Mouse (Mus musculus) limb, embryonic 15.5 days (tissue): ENCODE results near the gene Hlcs. TPM values are rescaled to one million over a fixed set of nuclear protein-coding genes. Genes with fewer than 3 reads are reported as not detected.

Source experiments
- ATAC-seq: fragments of 200-750 bp; cut with Nextera tagmentation; 2 replicates; pipeline ENCODE4 v1.8.0; 2017; ENCODE audit warnings: low read depth, moderate TSS enrichment; ENCODE audit not compliant: insufficient number of reproducible peaks, low FRiP score, low TSS enrichment
- H3K27ac ChIP-seq: fragments of 300-500 bp; sonication (generic); 2 replicates; pipeline ENCODE4 v1.5.1; 2015; ENCODE audit warnings: moderate library complexity, mild to moderate bottlenecking, inconsistent platforms
- H3K27me3 ChIP-seq: fragments of 300-500 bp; sonication (generic); 2 replicates; pipeline ENCODE4 v1.6.1; 2015; ENCODE audit warnings: inconsistent platforms
- H3K36me3 ChIP-seq: fragments of 300-500 bp; sonication (generic); 2 replicates; pipeline ENCODE4 v1.6.1; 2015; ENCODE audit warnings: inconsistent platforms
- H3K4me1 ChIP-seq: fragments of 300-500 bp; sonication (generic); 2 replicates; pipeline ENCODE4 v1.6.1; 2015; ENCODE audit warnings: inconsistent platforms
- H3K4me2 ChIP-seq: fragments of 300-500 bp; sonication (generic); 2 replicates; pipeline ENCODE4 v1.6.1; 2015; ENCODE audit warnings: mild to moderate bottlenecking, inconsistent platforms
- H3K4me3 ChIP-seq: fragments of 300-500 bp; sonication (generic); 2 replicates; pipeline ENCODE4 v1.5.1; 2015; ENCODE audit warnings: mild to moderate bottlenecking, inconsistent platforms
- H3K9ac ChIP-seq: fragments of 300-500 bp; sonication (generic); 2 replicates; pipeline ENCODE4 v1.6.1; 2015; ENCODE audit warnings: inconsistent platforms
- H3K9me3 ChIP-seq: fragments of 300-500 bp; sonication (generic); 2 replicates; pipeline ENCODE4 v1.6.1; 2016; ENCODE audit warnings: inconsistent platforms
- WGBS: fragments of 180-500 bp; shearing (Covaris S2); methylation state at CpG from one replicate; pipeline ENCODE4 v1.1.7; 2015; 5-methylcytosine and 5-hydroxymethylcytosine counted together
- polyA plus RNA-seq: library from polyadenylated mRNA; unstranded; fragments of >200 nt; fragmentation: Nextera tagmentation; extraction: Ambion mirVana; gene quantifications from 2 replicates; pipeline ENCODE4 v1.2.1, GENCODE M21; 2015

The Hlcs gene
- polyA plus RNA-seq, 1 experiment from 2014 or later = 7.8 TPM

DNA sequence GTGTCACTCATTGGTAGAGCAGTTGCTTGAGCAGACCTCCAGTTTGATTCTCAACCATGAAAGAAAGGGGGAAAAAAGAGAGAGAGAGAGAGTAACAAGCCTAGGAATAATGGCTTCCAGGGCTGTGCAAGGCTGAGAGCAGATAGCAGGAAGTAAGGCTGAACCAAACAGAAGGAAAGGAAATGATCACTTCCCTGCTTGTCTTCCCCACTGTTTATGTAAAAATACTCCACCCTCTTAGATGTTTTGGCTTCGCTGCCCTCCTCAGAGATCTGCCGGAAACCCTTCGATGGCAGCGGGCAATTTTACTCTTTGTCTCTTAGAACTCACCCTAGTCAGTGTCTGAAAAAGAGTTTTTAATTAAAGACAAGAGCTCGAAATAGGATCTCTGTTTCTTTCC, 10.3 kb upstream of the Hlcs start:
- no peak overlapping the region for H3K27ac ChIP-seq
- peaks cover 25% of the 10 kb centered on the region for H3K27me3 ChIP-seq
- H3K36me3 ChIP-seq = no peaks in the 10 kb centered on the region
- 66% methylated on average over 5 of the region's 5 CpGs for WGBS
- H3K4me2 ChIP-seq = no peak overlapping the region
- H3K4me1 ChIP-seq = peaks cover 10% of the 10 kb centered on the region
- no peaks in the 10 kb centered on the region for H3K9me3 ChIP-seq
- H3K4me3 ChIP-seq = no peak overlapping the region
- no peak overlapping the region for H3K9ac ChIP-seq
- ATAC-seq = no peak

DNA sequence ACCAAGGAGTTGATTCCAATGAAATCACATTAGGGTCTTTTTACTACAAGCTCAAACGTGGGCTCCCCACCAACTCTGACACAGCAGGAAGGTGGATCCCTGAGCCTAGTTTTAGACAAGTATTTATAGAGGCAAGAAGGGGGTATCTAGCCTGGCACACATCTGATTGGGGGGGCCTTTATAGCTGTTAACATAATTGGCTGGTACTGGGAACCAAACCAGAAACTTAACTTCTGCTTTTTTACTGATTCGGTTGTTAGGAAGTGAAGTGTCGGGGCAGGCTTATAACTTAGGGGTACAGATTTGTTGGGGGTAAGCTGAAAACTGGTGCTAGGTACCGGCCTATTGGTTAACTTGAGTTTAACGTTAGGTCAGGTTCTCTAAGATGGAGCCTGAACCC, 6.9 kb upstream of the Hlcs start:
- no peak for ATAC-seq
- H3K4me3 ChIP-seq = no peak overlapping the region
- no peaks in the 10 kb centered on the region for H3K9me3 ChIP-seq
- H3K4me2 ChIP-seq = no peak overlapping the region
- H3K27me3 ChIP-seq = 0 out of 2 replicates have a peak, but pooled peaks cover 3% of the 10 kb centered on the region
- no peak overlapping the region for H3K9ac ChIP-seq
- WGBS = 78% methylated on average over 5 of the region's 5 CpGs
- H3K4me1 ChIP-seq = no peaks in the 10 kb centered on the region
- no peaks in the 10 kb centered on the region for H3K36me3 ChIP-seq
- H3K27ac ChIP-seq = no peak overlapping the region

DNA sequence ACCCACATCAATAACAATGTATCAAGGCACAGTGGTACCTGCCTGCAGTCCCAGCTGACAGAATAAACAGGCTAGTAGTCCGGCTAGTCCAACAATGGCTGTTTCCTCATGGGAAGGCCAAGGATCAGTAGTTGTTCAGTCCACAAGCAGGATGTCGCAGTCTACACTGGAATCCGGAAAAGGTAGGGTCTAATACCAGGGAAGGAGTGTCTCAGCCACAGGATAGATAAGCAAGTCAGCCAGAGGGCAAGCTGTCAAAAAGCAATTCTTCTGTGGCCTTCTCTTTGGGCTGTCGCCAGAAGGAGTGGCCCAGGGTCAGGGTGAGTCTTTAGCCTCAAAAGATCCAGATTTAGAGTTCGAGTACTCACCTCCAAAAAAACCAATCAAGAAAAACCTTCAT, 4.4 kb upstream of the Hlcs start:
- H3K4me3 ChIP-seq = no peak overlapping the region
- no peak for ATAC-seq
- H3K27me3 ChIP-seq = no peaks in the 10 kb centered on the region
- WGBS = 80% methylated on average over 5 of the region's 5 CpGs
- H3K9ac ChIP-seq = no peak overlapping the region
- H3K4me1 ChIP-seq = peaks cover 5% of the 10 kb centered on the region
- no peak overlapping the region for H3K4me2 ChIP-seq
- H3K36me3 ChIP-seq = no peaks in the 10 kb centered on the region
- H3K27ac ChIP-seq = no peak overlapping the region
- no peaks in the 10 kb centered on the region for H3K9me3 ChIP-seq

DNA sequence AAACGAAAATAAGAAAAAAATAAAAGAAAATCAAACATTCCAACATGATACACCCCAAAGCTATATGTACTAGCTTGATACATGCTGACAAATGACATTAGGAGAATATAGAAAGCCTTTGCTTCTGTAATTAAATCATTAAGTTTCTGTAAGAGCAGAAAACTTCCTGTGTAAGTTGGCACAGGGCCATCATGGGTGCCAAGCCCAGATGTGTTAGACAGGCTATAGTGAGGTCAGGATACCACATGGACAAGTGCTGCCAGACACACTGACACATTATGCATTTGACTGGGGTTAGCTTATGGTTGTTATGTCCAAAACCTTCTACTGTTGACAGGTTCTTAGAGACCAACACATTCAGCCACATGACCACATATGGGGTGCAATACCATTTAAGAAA, 1.8 kb upstream of the Hlcs start:
- Histone ChIP-seq H3K4me1 (peaks cover 5% of the 10 kb centered on the region), H3K27ac (no peak overlapping the region), H3K4me2 (no peak overlapping the region), H3K36me3 (no peaks in the 10 kb centered on the region), H3K4me3 (no peak overlapping the region), H3K9me3 (no peaks in the 10 kb centered on the region), H3K27me3 (no peaks in the 10 kb centered on the region), H3K9ac (no peak overlapping the region)
- WGBS = 26% methylated on average over 1 of the region's 1 CpGs
- ATAC-seq = no peak

DNA sequence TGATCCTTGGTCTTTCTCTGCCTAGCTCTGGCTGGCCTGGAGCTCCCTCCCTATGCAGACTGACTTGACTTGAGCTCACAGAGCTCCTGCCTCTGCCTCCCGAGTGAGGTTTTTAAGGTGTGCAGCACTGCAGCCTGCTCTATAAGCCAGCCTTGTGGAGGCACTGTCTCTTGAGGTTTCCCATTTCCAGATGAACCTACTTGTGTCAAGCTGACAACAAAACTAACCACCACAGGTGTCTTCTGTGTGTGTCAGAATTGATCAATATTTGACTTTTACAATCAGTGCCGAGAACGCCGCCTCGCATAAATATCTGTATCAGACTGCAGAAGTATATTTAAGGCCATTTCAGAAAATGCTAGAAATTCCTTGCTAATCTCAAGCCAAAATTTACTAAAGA, 1.3 kb upstream of the Hlcs start:
- Histone ChIP-seq H3K27ac (no peak overlapping the region), H3K36me3 (no peaks in the 10 kb centered on the region), H3K9me3 (no peaks in the 10 kb centered on the region), H3K27me3 (no peaks in the 10 kb centered on the region), H3K4me1 (peaks cover 5% of the 10 kb centered on the region), H3K9ac (no peak overlapping the region), H3K4me3 (no peak overlapping the region), H3K4me2 (no peak overlapping the region)
- WGBS = 91% methylated on average over 5 of the region's 5 CpGs
- no peak for ATAC-seq

DNA sequence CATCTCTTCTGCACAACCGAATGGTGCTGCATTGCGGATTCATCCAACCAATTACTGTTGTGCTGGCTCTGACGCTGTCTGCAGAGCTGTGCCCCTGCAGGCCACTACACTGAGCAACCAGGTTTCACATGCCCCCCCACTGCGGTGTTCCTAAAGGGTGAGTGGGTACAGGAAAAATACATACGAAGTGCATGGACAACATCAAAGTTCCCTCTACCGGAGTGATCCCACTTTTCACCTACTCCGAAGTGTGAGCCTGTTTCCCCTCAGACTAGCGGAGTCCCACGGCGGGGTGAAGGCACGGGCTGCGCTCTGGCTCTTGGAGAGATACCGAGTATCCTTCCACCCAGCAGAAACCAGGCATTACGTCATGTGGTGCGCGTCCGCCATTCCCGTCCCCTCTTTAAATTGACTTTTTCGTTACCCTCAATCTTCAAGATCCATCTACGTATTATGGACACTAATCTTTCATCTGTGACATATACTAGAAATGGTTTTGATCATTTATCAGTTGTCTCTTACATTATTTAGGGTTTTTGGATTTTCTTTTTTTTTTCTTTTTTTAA, 625 bp downstream of the Hlcs start:
- no peaks in the 10 kb centered on the region for H3K27me3 ChIP-seq
- no peaks in the 10 kb centered on the region for H3K36me3 ChIP-seq
- no peaks in the 10 kb centered on the region for H3K9me3 ChIP-seq
- peak; percentile 88 for ATAC-seq
- H3K9ac ChIP-seq = peak overlapping the region; percentile 56
- peak overlapping the region; percentile 71 for H3K4me3 ChIP-seq
- H3K4me2 ChIP-seq = peak overlapping the region; percentile 74
- 0% methylated on average over 20 of the region's 20 CpGs for WGBS
- H3K27ac ChIP-seq = peak overlapping the region; percentile 100
- H3K4me1 ChIP-seq = peaks cover 9% of the 10 kb centered on the region

DNA sequence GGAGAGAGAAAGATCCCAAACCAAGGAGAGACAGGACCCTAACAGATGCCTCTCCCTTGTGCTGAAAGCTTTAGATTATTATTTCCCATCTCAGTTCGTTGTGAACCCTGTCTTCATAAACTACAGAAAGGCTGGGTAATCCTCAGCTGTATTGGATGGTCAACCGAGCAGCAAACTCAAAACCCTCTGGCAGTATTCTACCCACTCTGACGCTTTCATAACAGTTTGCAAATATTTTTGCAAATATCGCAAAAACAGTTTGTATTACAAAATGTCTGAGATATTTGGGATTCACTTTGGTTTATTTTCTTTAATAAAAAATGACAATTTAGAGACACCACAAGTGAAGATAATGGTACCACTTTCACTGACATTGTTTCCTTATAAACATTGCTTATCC, 1.4 kb downstream of the Hlcs start:
- peaks cover 11% of the 10 kb centered on the region for H3K4me1 ChIP-seq
- WGBS = 74% methylated on average over 4 of the region's 4 CpGs
- no peak for ATAC-seq

DNA sequence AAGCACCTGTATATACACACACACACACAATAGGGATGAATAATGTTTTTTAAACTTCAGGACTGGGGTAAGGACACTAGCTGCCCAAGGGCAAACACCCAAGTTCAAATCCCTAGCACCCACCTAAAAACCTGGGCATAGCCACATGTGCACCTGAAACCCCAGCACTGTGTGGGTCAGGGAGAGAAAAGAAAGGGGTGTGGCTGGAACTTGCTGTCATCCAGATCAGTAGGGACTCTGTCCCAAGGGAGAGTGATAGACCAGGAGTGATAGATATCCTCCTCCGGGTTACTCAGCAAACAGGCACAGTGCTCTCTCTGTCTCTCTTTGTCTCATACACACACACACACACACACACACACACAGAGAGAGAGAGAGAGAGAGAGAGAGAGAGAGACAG, 2.0 kb downstream of the Hlcs start:
- no peak overlapping the region for H3K4me2 ChIP-seq
- ATAC-seq = no peak
- no peaks in the 10 kb centered on the region for H3K36me3 ChIP-seq
- H3K27me3 ChIP-seq = no peaks in the 10 kb centered on the region
- peaks cover 11% of the 10 kb centered on the region for H3K4me1 ChIP-seq
- H3K4me3 ChIP-seq = no peak overlapping the region
- no peak overlapping the region for H3K27ac ChIP-seq
- H3K9ac ChIP-seq = no peak overlapping the region
- WGBS = 72% methylated on average over 1 of the region's 1 CpGs
- no peaks in the 10 kb centered on the region for H3K9me3 ChIP-seq

More for the DNA sequence above, 1.4 kb downstream of the Hlcs start:
- H3K9me3 ChIP-seq = no peaks in the 10 kb centered on the region
- no peak overlapping the region for H3K27ac ChIP-seq
- H3K36me3 ChIP-seq = no peaks in the 10 kb centered on the region
- H3K4me3 ChIP-seq = peak overlapping the region; percentile 71
- H3K27me3 ChIP-seq = no peaks in the 10 kb centered on the region
- H3K4me2 ChIP-seq = peak overlapping the region; percentile 74
- H3K9ac ChIP-seq = no peak overlapping the region

DNA sequence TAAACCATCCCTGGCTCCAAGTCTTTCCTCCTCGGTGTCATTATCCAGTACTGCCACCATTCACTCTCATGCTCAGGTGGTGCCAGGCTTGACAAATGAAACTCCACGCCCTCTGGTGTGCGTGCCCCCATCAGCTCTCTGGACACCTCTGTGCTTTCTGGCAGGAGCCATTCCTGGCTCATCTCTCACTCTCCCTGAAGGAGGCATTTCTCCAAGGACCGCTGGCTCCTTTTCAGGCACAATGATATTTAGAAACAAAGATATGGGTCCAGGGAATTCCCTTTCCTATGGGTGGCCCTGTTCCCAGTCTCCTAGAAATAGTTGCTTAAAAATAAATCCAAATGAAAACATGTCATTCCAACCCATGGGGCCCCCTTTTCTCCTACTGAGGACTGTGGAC, 4.3 kb downstream of the Hlcs start:
- Histone ChIP-seq H3K4me1 (peaks cover 11% of the 10 kb centered on the region), H3K27ac (no peak overlapping the region), H3K9ac (no peak overlapping the region), H3K9me3 (no peaks in the 10 kb centered on the region), H3K27me3 (no peaks in the 10 kb centered on the region), H3K4me3 (no peak overlapping the region), H3K4me2 (no peak overlapping the region), H3K36me3 (no peaks in the 10 kb centered on the region)
- 88% methylated on average over 4 of the region's 4 CpGs for WGBS
- ATAC-seq = no peak

DNA sequence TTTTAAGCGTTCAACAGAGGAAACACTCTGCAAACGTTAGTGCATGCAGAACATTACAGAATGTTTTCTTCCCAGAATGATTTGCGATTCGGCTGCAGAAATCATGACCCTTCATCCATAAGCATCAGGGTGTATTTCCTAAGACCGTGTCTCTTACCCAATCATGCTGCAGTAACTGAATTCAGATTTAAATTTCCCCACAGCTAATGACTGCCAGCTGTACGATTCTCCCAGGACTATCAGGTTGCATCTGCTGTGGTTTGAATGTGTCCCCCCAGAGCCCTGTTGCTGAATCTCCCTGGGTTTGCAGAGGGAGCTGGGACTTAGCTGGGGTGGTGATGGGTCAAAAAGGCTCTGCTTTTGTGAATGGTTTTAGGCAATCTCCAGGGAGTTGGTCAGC, 5.4 kb downstream of the Hlcs start:
- no peak for ATAC-seq

DNA sequence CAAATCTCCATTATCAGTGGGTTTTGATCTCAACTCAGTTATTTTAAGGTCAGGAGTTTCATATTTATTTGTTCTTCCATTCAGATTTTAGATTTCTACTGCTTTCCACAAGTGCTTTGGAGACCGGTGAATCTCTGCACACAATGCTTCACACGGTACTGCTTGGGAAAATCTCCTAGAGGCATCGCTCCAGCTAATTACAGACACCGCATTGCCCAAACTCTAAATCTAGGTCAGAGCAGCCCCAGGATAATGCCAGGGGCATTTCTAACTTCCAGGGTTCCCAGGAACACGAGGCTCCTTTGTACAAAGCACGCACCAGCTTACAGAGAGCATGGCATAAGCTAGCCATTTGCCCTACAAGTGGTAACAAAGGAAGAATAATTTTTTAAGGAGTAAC, 5.8 kb downstream of the Hlcs start:
- no peak overlapping the region for H3K27ac ChIP-seq
- peaks cover 13% of the 10 kb centered on the region for H3K4me1 ChIP-seq
- no peaks in the 10 kb centered on the region for H3K36me3 ChIP-seq
- 42% methylated on average over 6 of the region's 6 CpGs for WGBS
- H3K4me2 ChIP-seq = no peak overlapping the region
- no peak overlapping the region for H3K9ac ChIP-seq
- H3K9me3 ChIP-seq = no peaks in the 10 kb centered on the region
- no peak for ATAC-seq
- peaks cover 8% of the 10 kb centered on the region; the same call in 1 of the 2 replicates for H3K27me3 ChIP-seq
- H3K4me3 ChIP-seq = no peak overlapping the region

More for the DNA sequence above, 5.4 kb downstream of the Hlcs start:
- no peak overlapping the region for H3K4me3 ChIP-seq
- no peaks in the 10 kb centered on the region for H3K36me3 ChIP-seq
- 23% methylated on average over 6 of the region's 6 CpGs for WGBS
- peaks cover 4% of the 10 kb centered on the region; the same call in 1 of the 2 replicates for H3K27me3 ChIP-seq
- H3K9ac ChIP-seq = no peak overlapping the region
- H3K27ac ChIP-seq = no peak overlapping the region
- H3K4me1 ChIP-seq = peaks cover 9% of the 10 kb centered on the region
- no peak overlapping the region for H3K4me2 ChIP-seq
- H3K9me3 ChIP-seq = no peaks in the 10 kb centered on the region

DNA sequence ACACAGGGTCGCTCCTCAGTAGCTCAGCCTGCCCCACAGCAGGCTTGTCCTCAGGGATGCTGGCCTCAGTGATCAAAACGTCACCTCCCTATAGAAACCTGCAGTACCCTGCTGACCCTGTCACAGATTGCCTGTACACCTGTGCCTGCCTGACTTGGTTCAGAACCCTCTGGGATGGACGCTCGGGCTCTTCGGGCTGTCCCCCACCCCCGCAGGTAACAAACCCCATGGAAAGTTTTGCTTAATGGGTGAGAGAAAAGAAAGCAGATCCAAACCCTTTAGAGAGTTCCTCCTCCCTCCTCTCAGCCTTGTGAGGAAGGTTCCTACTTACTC, 10.2 kb downstream of the Hlcs start:
- H3K27me3 ChIP-seq = peaks cover 8% of the 10 kb centered on the region; the same call in 1 of the 2 replicates
- H3K9me3 ChIP-seq = no peaks in the 10 kb centered on the region
- H3K27ac ChIP-seq = no peak overlapping the region
- no peak overlapping the region for H3K4me3 ChIP-seq
- no peak for ATAC-seq
- H3K4me1 ChIP-seq = peaks cover 18% of the 10 kb centered on the region
- peak overlapping the region; percentile 38 for H3K4me2 ChIP-seq
- no peaks in the 10 kb centered on the region for H3K36me3 ChIP-seq
- 23% methylated on average over 6 of the region's 6 CpGs for WGBS
- H3K9ac ChIP-seq = no peak overlapping the region; the same call in 1 of the 2 replicates
